Mouse (Mus musculus): ENCODE data around the gene Jak3. TPM values are rescaled to one million over a fixed set of nuclear protein-coding genes. Genes with fewer than 3 reads are reported as not detected.

Gene Jak3
- total and polyA plus RNA-seq, 3 experiments: 13.3 to 47.1 (median 37.8) TPM

DNA sequence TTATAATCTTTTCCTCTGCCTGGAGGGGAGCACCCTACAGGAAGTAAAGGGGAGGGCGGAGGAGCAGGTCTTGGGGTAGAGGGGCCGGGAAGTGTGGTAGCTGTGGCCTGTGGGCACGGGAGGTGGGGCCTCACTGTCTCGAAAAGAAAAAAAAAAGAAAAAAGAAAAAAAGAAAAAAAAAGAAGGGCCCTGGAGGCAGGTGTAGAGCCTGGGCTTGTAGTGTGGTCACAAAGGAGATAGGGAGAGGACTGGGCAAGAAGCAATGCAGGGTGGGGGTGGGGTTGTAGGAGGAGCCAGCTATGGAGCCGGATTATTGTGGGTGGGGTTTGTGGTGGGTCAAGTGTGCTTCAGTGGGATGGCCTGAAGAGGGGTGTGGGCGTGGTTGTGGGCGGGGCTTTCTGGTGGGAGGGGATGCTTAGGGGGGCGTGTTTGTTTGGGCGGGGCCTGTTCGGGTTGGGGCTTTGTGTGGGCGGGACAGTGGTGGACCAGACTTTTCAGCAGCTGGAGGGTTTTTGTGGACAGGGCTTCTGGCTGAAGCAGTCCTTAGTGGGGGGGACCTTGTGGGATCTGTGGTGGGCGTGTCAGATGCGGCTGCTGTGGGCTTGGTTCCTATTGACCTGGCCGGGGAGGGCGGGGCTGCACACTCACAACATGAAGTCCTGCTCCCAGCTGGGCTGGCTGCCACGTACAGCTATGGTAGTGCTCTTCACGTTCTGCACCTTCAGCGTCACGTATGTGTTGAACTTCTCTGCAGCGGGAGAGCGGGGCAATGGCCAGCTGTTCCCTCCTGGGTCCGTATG lies 10.6 kb upstream of the Jak3 start:
- Histone ChIP-seq H3K27me3 (replicated peaks) (peaks cover 35% of the 10 kb centered on the region), H3K4me2 (ENCODE audit: insufficient read depth, low read depth, poor library complexity, severe bottlenecking) (peak overlapping the region; percentile 35), H3K9ac (ENCODE audit: insufficient read depth, low read depth) (no peak overlapping the region), H3K79me2 (replicated peaks; ENCODE audit: control insufficient read depth, extremely low read depth, insufficient read depth, poor library complexity, severe bottlenecking) (no peaks in the 10 kb centered on the region), H3K9me3 (replicated peaks; ENCODE audit: low read length) (no peaks in the 10 kb centered on the region), H3K4me3 (replicated peaks in 1 of 3; ENCODE audit: low read depth in 2 of 3, low read length in 2 of 3, poor library complexity in 1 of 3) (peak overlapping the region in 2 of 3 experiments; percentile 34 to 49), H3K27ac (ENCODE audit: insufficient read depth, low read depth) (no peak overlapping the region), H3K4me1 (ENCODE audit: control insufficient read depth in 1 of 2, insufficient read depth in 2 of 2) (peaks cover 19 to 40% of the 10 kb centered on the region in 2 experiments), H3K36me3 (replicated peaks in 1 of 2; ENCODE audit: control insufficient read depth in 1 of 2, insufficient read depth in 1 of 2, low read length in 1 of 2) (no peaks in the 10 kb centered on the region)
- TF ChIP-seq SIN3A (IDR thresholded peaks at IDR 0.05; ENCODE audit: low read length) (peak; percentile 56; the same call in 1 of the 2 replicates), POLR2A (IDR thresholded peaks at IDR 0.05; ENCODE audit: low read depth, low read length) (no peak), CTCF (conservative IDR thresholded peaks at IDR 0.05 in 1 of 2, IDR thresholded peaks at IDR 0.05 in 1 of 2; ENCODE audit: low read depth in 2 of 2, low read length in 2 of 2) (no peak), MAX (IDR thresholded peaks at IDR 0.05; ENCODE audit: low read length) (no peak), USF2 (conservative IDR thresholded peaks at IDR 0.05; ENCODE audit: low read depth, low read length) (no peak), JUND (conservative IDR thresholded peaks at IDR 0.05; ENCODE audit: low read depth, low read length) (no peak), CHD2 (IDR thresholded peaks at IDR 0.05; ENCODE audit: low read length) (0 out of 2 replicates have a peak, but pooled peaks have one; percentile 12), JUN (IDR thresholded peaks at IDR 0.05; ENCODE audit: insufficient read depth, low read depth, low read length) (no peak), USF1 (IDR thresholded peaks at IDR 0.05; ENCODE audit: low read depth, low read length) (no peak), MAZ (IDR thresholded peaks at IDR 0.05; ENCODE audit: low read depth, low read length) (0 out of 2 replicates have a peak, but pooled peaks have one; percentile 41), ZNF384 (IDR thresholded peaks at IDR 0.05; ENCODE audit: low read depth, low read length) (peak; percentile 76), UBTF (IDR thresholded peaks at IDR 0.05; ENCODE audit: low read depth, low read length) (no peak), RAD21 (IDR thresholded peaks at IDR 0.05; ENCODE audit: low read depth, low read length) (no peak), BHLHE40 (IDR thresholded peaks at IDR 0.05; ENCODE audit: low read depth, low read length) (peak; percentile 5; the same call in 1 of the 2 replicates), TCF12 (IDR thresholded peaks at IDR 0.05; ENCODE audit: low read depth, low read length) (0 out of 2 replicates have a peak, but pooled peaks have one; percentile 11), GABPA (IDR thresholded peaks at IDR 0.05; ENCODE audit: insufficient replicate concordance, low read depth, low read length) (no peak), ETS1 (conservative IDR thresholded peaks at IDR 0.05; ENCODE audit: low read depth, low read length) (no peak), MXI1 (IDR thresholded peaks at IDR 0.05; ENCODE audit: low read depth, low read length) (no peak), MEF2A (IDR thresholded peaks at IDR 0.05; ENCODE audit: borderline replicate concordance, low read depth, low read length) (no peak), EP300 (IDR thresholded peaks at IDR 0.05; ENCODE audit: low read length) (no peak), HCFC1 (IDR thresholded peaks at IDR 0.05; ENCODE audit: low read depth, low read length) (no peak), KAT2A (IDR thresholded peaks at IDR 0.05; ENCODE audit: insufficient replicate concordance, low read length) (no peak), SMC3 (IDR thresholded peaks at IDR 0.05; ENCODE audit: low read depth, low read length) (no peak)
- in situ Hi-C loops (cut with MboI; ENCODE audit: low pct_ligation_motif_present, low pct_unique_long_range_greater_than_20kb, low sequenced_read_pairs): no loop called here
- dilution Hi-C loops (cut with MboI; ENCODE audit: extremely low pct_ligation_motif_present, extremely low pct_unique_long_range_greater_than_20kb, low sequenced_read_pairs): no loop called here
- peak; percentile 78 for DNase-seq (ENCODE audit: extremely low read depth)
